Mouse (Mus musculus) forebrain, embryonic 16.5 days (tissue): ENCODE measurements around the gene Gm43951. TPM values are rescaled to one million over a fixed set of nuclear protein-coding genes. Genes with fewer than 3 reads are reported as not detected.
A peak's percentile ranks its signal among the peaks of the same experiment; 100 is the strongest.

Source experiments
- ATAC-seq: fragments of 200-750 bp; cut with Nextera tagmentation; 2 replicates; pipeline ENCODE4 v1.8.0; 2017; ENCODE audit warnings: mild to moderate bottlenecking, moderate library complexity
- H3K27ac ChIP-seq: fragments of 300-500 bp; sonication (generic); 2 replicates; pipeline ENCODE4 v1.5.1; 2014; ENCODE audit warnings: low read length, control low read depth
- H3K27me3 ChIP-seq: fragments of 300-500 bp; sonication (generic); replicated peaks from 2 replicates; pipeline ENCODE4 v1.6.1; 2014; ENCODE audit warnings: low read length; ENCODE audit not compliant: control insufficient read depth, insufficient read depth
- H3K36me3 ChIP-seq: fragments of 300-500 bp; sonication (generic); 2 replicates; pipeline ENCODE4 v1.6.1; 2014; ENCODE audit not compliant: control insufficient read depth, insufficient read depth
- H3K4me1 ChIP-seq: fragments of 300-500 bp; sonication (generic); replicated peaks from 2 replicates; pipeline ENCODE4 v1.6.1; 2014; ENCODE audit warnings: low read length; ENCODE audit not compliant: control insufficient read depth, insufficient read depth
- H3K4me2 ChIP-seq: fragments of 300-500 bp; sonication (generic); 2 replicates; pipeline ENCODE4 v1.6.1; 2014; ENCODE audit warnings: mild to moderate bottlenecking, low read length, control low read depth
- H3K4me3 ChIP-seq: fragments of 300-500 bp; sonication (generic); replicated peaks from 2 replicates; pipeline ENCODE4 v1.5.1; 2014; ENCODE audit warnings: mild to moderate bottlenecking, low read length, control low read depth
- H3K9ac ChIP-seq: fragments of 300-500 bp; sonication (generic); replicated peaks from 2 replicates; pipeline ENCODE4 v1.6.1; 2014; ENCODE audit warnings: low read depth, low read length, control low read depth
- H3K9me3 ChIP-seq: fragments of 300-500 bp; sonication (generic); 2 replicates; pipeline ENCODE4 v1.6.1; 2016; ENCODE audit warnings: low read length; ENCODE audit not compliant: control insufficient read depth
- WGBS: fragments of 180-500 bp; shearing (Covaris S2); extraction: QIAGEN DNeasy Blood & Tissue Kit; methylation state at CpG from one replicate; pipeline ENCODE4 v1.1.7; 2014; 5-methylcytosine and 5-hydroxymethylcytosine counted together
- polyA plus RNA-seq: library from polyadenylated mRNA; unstranded; fragments of >200 nt; fragmentation: Nextera tagmentation; extraction: Ambion mirVana; gene quantifications from 2 replicates; pipeline ENCODE4 v1.2.1, GENCODE M21; 2015

Gene Gm43951
- polyA plus RNA-seq, 1 experiment from 2014 or later: 1.6 TPM

DNA sequence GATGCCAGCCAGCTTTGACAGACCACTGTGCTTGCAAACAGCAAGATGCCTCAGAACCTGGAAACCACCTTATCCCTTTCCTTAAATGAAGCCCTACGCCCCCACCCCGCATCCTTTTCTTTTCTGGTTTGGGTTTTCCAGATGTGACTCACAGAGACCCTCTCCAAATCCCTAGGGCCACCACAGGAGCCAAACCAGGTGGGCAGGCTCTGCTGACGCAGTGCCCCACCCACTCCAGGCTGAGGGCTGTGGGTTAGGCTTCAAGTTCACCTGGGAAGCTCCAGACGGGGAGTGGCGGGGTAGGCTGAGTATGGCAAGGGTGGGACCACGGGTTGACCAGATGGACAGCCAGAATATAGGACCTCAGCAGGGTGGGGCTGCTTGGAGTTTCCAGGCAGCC lies 20.3 kb upstream of the Gm43951 start:
- no peaks in the 10 kb centered on the region for H3K27me3 ChIP-seq
- H3K36me3 ChIP-seq: no peaks in the 10 kb centered on the region
- no peak overlapping the region for H3K27ac ChIP-seq
- H3K4me3 ChIP-seq: no peak overlapping the region
- H3K4me2 ChIP-seq: no peak overlapping the region
- H3K9ac ChIP-seq: no peak overlapping the region
- ATAC-seq: no peak
- 93% methylated on average over 6 of the region's 6 CpGs for WGBS
- H3K4me1 ChIP-seq: peaks cover 8% of the 10 kb centered on the region
- no peaks in the 10 kb centered on the region for H3K9me3 ChIP-seq

DNA sequence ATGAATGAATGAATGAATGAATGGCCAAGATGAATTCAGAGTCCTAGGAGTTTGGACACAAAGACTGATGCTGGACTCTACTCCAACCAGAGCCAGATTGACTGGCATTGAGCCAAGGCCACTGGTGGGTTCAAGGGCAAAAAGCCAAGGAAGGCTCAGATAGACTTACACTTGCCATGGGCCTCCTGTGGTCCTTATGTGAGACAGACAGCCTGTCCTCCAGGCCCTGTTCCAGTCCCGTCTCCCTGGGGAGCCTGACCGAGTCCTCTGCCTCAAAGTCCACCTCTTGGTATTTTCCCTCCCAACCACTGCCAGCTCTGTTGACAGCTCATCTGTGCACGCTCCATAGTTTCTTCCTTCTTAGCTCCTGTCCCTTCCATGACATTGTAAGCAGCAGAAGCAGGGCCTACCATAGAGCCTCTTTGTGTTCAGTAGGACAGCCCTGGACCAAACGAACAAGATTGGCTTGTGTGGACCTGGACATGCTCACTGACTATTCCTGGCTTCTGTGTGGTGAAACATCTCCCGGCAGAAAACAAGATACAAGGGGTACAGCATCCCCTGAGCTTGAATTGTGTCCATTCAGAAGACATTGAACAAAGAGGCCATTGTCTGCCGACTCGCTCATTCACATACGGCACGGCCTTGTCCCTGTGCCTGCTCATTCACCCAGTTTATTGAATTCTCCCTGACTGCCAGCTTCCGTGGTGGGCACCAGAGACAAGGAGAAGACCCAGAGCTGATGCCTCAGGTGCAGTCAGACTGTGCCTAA lies 19.6 kb upstream of the Gm43951 start:
- 22% methylated on average over 10 of the region's 10 CpGs for WGBS
- H3K4me2 ChIP-seq: no peak overlapping the region
- H3K4me1 ChIP-seq: peaks cover 8% of the 10 kb centered on the region
- no peaks in the 10 kb centered on the region for H3K27me3 ChIP-seq
- no peaks in the 10 kb centered on the region for H3K9me3 ChIP-seq
- no peak overlapping the region for H3K27ac ChIP-seq
- no peak overlapping the region for H3K4me3 ChIP-seq
- no peak for ATAC-seq
- no peaks in the 10 kb centered on the region for H3K36me3 ChIP-seq
- no peak overlapping the region for H3K9ac ChIP-seq

DNA sequence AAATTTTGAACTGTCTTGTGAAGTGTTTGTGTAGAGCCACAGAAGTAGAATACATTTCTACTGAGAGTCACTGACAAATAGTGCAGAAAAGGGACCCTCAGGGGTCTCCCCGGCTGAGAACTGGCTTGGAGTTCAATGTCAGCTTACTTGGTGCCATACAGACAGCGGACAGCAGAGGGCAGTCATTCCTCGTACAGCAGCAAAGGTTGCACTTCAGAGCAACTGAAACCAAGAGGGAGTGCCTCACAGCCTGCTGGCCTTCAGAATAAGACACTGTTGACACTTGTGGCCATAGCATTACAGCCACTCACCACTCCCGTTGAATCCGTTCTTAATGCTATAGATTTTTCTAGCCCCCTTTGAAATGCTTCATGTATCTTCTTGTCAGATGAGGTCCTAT lies 18.2 kb upstream of the Gm43951 start:
- no peak overlapping the region for H3K4me3 ChIP-seq
- peaks cover 8% of the 10 kb centered on the region for H3K4me1 ChIP-seq
- H3K9me3 ChIP-seq: no peaks in the 10 kb centered on the region
- peak; percentile 50; the same call in 1 of the 2 replicates for ATAC-seq
- H3K27ac ChIP-seq: no peak overlapping the region
- H3K4me2 ChIP-seq: no peak overlapping the region
- H3K9ac ChIP-seq: no peak overlapping the region
- H3K36me3 ChIP-seq: no peaks in the 10 kb centered on the region
- 17% methylated on average over 5 of the region's 5 CpGs for WGBS
- H3K27me3 ChIP-seq: no peaks in the 10 kb centered on the region

DNA sequence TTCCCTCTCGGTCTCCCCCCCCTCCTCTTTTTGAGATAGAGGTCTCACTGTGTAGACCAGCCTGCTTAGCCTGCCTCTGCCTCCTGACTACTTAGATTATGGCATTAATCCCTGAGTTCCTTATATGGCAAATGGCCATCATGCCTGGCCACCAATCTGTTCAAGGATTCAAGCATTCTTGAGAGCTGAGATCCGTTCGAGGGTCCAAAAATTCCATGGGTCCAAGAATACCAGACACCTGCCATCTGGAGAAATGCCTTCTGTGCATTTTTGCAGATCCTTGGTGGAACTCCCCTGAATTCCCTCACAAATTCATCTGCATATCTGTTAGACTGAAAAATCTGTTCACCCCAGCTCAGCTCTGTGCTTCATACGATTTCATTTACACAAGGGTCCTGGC lies 16.8 kb upstream of the Gm43951 start:
- ATAC-seq: no peak
- Histone ChIP-seq H3K27ac (no peak overlapping the region), H3K9me3 (no peaks in the 10 kb centered on the region), H3K36me3 (no peaks in the 10 kb centered on the region), H3K4me3 (no peak overlapping the region), H3K9ac (no peak overlapping the region), H3K4me1 (peaks cover 8% of the 10 kb centered on the region), H3K4me2 (no peak overlapping the region), H3K27me3 (no peaks in the 10 kb centered on the region)
- WGBS: 56% methylated on average over 4 of the region's 4 CpGs

DNA sequence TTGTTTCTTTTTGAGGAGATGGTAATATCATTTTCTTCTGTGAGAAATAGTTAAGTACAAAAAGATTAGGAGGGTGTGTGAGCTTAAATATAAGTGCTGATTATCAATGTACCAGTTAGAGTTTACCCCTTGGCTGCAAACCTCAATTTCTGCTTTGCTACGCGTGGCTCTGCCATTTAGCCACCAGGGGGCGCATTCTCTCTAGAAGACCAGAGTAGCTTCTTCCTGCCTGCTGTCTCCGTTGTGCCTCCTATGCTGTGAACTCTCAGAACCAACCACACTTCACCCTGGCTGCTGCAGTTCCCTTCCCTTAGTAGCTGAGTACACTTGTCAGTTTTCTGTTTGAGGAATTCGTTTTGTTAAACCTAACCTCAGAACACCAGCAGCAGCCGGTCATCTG lies 14.6 kb upstream of the Gm43951 start:
- Histone ChIP-seq H3K4me1 (peaks cover 13% of the 10 kb centered on the region), H3K9ac (no peak overlapping the region), H3K36me3 (no peaks in the 10 kb centered on the region), H3K4me2 (no peak overlapping the region), H3K27ac (no peak overlapping the region), H3K9me3 (no peaks in the 10 kb centered on the region), H3K4me3 (no peak overlapping the region), H3K27me3 (no peaks in the 10 kb centered on the region)
- ATAC-seq: no peak
- WGBS: 14% methylated on average over 6 of the region's 6 CpGs

DNA sequence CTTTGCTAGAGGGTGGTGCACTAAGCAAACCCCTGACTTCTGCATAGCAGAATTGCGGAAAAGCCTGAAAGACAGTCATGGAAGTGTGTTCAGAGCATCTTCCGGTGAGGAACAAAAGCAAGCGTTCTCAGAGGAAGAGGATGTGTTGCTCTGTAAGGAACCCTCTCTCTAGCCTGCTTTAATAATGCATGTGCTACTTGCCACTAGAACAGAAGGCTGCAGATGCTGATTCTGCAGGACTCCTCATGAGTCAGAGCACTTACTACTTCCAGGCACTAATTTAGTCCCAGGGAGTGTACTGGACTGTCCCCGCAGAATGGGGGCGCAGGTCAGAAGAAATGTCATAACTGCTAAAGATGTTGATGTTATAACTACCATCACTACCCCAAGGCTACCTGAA lies 10.5 kb upstream of the Gm43951 start:
- H3K4me2 ChIP-seq: peak overlapping the region; percentile 5; the same call in 1 of the 2 replicates
- no peak overlapping the region for H3K4me3 ChIP-seq
- H3K4me1 ChIP-seq: peaks cover 16% of the 10 kb centered on the region
- no peaks in the 10 kb centered on the region for H3K27me3 ChIP-seq
- H3K9ac ChIP-seq: 0 out of 2 replicates have a peak overlapping the region, but pooled peaks have one; percentile 13
- WGBS: 84% methylated on average over 5 of the region's 5 CpGs
- ATAC-seq: no peak
- no peak overlapping the region for H3K27ac ChIP-seq
- H3K36me3 ChIP-seq: 0 out of 2 replicates have a peak, but pooled peaks cover 2% of the 10 kb centered on the region
- no peaks in the 10 kb centered on the region for H3K9me3 ChIP-seq

DNA sequence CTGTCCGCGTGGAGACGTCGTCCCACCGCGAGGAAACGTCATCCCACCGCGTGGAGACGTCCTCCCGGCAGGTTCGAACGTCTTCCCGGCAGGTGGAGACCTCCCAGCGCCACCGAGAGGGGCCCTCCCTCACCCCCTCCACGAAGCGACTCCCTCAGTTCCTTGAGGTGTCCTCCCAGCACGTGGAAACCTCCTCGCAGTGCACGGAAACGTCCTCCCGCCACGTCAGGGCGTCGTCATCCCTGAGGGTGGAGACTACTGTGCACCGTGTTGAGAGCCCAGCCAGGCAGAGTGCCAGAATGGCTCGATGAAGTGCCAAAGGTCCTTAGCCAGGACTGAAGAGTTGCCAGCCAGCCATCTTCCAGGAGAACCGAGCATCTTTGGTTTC lies 8.8 kb upstream of the Gm43951 start, which contains the start of gene Med31:
TSS of gene Med31 (minus strand) at position 183 of the 388 bp plus-strand sequence.
- H3K4me2 ChIP-seq: peak within 1 kb of the TSS; percentile 91
- under 1% methylated on average over 29 of the region's 29 CpGs for WGBS

DNA sequence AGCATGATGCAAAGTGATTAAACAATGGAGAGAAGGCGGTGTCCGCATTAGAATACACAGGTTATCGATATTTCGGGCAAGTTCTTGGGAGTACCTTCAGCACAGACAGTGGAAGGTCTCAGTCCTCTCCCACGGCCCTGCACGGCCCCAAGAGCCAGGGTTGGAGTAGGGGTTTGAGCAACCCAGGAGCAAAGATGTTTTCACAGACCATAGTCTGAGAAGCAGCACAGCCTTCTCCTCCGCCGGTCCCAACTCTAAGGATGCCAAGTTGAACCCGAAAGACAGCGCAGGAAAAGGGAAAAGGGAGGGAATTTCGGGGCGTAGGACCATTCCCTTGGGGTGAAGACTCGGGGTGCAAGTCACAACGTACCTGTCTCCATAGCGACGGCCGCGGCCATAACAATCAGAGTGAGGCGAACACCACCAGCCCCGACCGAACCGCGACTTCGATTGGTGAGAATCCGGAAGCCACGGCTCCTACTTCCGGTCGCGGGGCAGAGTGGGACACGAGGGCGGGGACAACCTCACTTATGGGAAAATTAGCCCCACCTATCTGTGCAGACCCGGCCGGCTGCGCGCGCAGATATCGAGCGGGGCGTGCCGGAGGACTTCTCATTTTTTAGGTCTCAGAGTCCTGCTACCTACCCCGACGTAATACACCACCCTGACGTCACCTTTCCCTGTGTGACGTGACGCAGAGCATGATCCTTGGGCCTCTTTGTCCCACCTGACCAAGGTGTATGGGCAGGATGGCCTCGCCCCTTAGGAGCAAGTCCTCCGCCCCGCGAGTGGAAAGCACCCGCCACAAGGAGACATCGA lies 8.2 kb upstream of the Gm43951 start:
- Histone ChIP-seq H3K9me3 (no peaks in the 10 kb centered on the region), H3K4me3 (peak overlapping the region; percentile 47), H3K4me1 (peaks cover 16% of the 10 kb centered on the region), H3K27ac (peak overlapping the region; percentile 85), H3K27me3 (no peaks in the 10 kb centered on the region), H3K9ac (peak overlapping the region; percentile 73), H3K36me3 (peaks cover 18% of the 10 kb centered on the region), H3K4me2 (peak overlapping the region; percentile 91)
- peak; percentile 97 for ATAC-seq
- under 1% methylated on average over 51 of the region's 51 CpGs for WGBS

More for the DNA sequence above, 8.8 kb upstream of the Gm43951 start, which contains the start of gene Med31:
- peaks cover 13% of the 10 kb centered on the region for H3K36me3 ChIP-seq
- H3K4me1 ChIP-seq: peaks cover 16% of the 10 kb centered on the region
- H3K9me3 ChIP-seq: no peaks in the 10 kb centered on the region
- H3K27me3 ChIP-seq: no peaks in the 10 kb centered on the region
- peak; percentile 83 for ATAC-seq
- H3K27ac ChIP-seq: peak within 1 kb of the TSS; percentile 85
- peak within 1 kb of the TSS; percentile 47 for H3K4me3 ChIP-seq
- peak within 1 kb of the TSS; percentile 73 for H3K9ac ChIP-seq

DNA sequence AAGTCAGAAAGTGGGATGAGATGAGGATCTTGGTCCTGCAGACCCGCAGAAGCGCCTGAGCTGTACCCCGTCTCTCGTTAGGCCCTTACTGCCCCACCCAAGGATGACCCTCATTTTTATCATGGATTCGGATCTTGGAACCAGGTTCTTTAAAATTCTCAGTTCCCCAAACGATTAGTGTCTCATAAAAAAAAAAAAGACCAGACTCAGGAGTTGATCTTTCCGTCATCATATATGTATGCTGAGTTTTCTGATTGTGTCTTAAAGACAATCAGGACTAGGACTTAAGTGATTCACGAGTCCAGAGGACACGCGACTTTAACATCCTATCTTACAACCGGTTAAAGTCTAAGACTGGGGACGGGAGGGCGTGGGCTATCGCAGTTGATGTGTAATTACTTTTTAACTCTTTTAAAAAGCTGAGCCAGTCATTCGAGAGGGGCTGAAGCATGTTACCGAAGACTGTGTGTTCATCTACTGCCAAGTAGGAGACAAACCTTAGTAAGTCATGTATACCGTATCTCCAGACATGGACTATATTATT lies 1.3 kb upstream of the Gm43951 start:
- peak overlapping the region; percentile 92 for H3K9ac ChIP-seq
- no peak overlapping the region; the same call in 1 of the 2 replicates for H3K27ac ChIP-seq
- H3K36me3 ChIP-seq: peaks cover 18% of the 10 kb centered on the region
- peak overlapping the region; percentile 80 for H3K4me3 ChIP-seq
- no peaks in the 10 kb centered on the region for H3K27me3 ChIP-seq
- H3K4me2 ChIP-seq: peak overlapping the region; percentile 84
- peaks cover 27% of the 10 kb centered on the region for H3K4me1 ChIP-seq
- no peaks in the 10 kb centered on the region for H3K9me3 ChIP-seq
- WGBS: 18% methylated on average over 17 of the region's 17 CpGs
- ATAC-seq: no peak
